Mouse (Mus musculus): ENCODE data around the gene Gm20388.

Gm20388 gene

GRCm38 (mm10) chr8:121477851-121478547 lies 1567.4 kb downstream of the Gm20388 start:
- no peak for DNase-seq

GRCm38 (mm10) chr8:121479144-121479543 lies 1568.5 kb downstream of the Gm20388 start:
- no peak for DNase-seq

GRCm38 (mm10) chr8:121480411-121481031 lies 1569.9 kb downstream of the Gm20388 start:
- no peak for DNase-seq

DNA sequence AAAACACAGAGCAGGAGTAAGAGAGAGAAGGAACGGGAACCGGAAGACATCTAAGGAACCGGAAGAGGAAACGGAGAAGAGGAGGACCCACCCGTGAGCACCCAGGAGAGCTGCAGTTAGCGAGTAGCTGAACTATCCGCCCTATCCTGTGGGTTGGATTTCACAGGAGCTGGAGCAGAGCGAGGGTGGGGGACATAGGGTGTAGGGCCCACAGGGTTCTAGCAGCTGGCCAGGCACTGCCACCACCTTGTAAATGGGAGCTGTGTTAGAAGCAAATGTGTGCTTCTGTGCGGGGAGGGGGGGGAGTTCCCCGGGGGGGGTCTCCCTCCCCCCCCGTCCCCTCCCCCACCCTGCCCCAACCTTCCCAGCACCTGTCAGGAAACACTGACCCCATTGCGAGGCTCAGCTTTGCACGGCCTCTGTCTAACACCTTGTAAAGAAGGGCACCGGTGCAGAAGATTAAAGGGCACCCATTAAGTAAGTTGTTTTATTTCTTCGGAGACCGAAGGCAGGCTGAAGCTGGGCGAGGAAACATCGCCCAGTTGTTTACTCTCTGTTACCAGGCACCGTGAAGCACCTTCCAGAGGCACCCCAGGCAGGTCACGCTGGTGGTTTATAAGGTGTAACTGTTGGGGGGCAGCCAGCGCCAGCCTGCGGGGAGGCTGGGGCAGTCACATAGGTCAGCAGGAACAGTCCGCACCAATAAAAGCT lies 1573.6 kb downstream of the Gm20388 start:
- DNase-seq = no peak

GRCm38 (mm10) chr8:121491633-121492032 lies 1581.0 kb downstream of the Gm20388 start:
- DNase-seq = no peak

DNA sequence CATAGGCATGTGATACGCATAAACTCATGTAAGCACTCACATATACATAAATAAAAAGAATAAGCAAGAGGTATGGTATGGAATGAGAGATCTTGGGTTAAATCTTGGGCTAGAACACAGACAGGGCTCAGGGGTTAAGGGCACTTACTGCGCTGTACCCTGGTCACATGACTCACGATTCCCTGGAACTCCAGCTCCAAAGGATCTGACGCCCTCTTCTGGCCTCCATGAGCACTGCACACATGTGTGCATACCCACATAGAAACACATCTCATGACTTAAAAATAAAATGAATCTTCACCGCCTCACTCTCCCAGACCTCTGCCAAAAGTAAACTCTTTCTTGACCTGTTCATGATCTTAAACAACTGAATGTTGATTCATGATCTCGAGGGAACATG lies 1587.0 kb downstream of the Gm20388 start:
- no peak for DNase-seq

- no peak for DNase-seq
Observed at GRCm38 (mm10) chr8:121511751-121512150, 1601.1 kb downstream of the Gm20388 start.

GRCm38 (mm10) chr8:121513429-121513828 lies 1602.8 kb downstream of the Gm20388 start:
- peak; percentile 88 for DNase-seq

GRCm38 (mm10) chr8:121525111-121525818 lies 1614.6 kb downstream of the Gm20388 start:
- DNase-seq = no peak

DNA sequence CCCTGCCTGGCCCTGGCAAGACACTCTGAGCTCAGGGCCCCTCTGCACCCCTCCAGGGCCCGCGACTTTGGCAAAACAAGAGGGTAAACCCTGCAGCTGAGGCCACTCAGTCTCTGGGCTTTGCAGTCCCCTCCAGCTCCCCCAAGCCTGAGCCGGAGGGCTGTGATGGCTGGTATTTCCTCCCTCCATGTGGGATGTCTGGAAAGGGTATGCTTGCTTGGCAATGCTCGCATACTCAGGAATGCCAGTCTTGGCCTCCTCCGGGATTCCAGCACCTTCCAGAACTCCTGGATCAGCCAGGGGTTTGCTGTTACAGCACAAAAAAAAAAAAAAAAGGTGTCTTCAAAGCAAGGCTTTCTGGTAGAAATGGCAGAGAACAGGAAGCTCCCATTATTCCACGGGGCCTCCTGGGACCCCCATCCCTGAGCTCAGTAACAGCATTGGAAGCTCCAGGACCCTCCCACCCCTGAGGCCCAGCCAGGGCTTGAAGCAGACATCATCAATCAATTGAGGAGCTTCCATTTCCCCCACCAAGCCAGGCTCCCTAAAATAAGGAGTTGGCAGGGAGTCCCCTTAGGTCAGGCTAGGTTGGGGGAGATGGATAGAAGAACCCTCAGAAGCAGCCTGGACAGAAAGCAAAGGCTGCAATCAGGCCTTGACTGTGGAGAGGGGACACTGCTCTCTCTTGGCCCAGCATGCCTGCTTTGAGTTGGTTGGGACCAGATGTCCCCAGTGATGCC lies 1616.3 kb downstream of the Gm20388 start:
- no peak for DNase-seq

DNA sequence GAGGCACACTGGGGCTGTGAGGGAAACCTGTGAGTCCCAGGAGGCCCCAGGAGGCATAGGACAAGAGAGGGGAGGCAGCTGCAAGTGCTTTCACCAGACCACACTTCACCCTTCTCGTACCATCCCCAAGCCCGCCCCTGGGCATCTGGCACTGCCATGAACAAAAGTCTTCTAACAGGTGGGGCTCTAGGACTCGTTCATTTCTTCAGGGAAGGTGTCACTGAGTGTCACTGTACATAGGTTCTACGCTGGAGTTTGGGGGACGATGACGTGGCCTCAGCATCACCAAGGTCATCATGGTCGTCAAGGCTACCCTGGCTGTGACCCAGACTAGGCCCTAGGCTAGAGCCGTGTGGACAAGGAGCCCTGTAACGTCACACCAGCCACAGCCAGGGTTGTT lies 1617.1 kb downstream of the Gm20388 start:
- no peak for DNase-seq

DNA sequence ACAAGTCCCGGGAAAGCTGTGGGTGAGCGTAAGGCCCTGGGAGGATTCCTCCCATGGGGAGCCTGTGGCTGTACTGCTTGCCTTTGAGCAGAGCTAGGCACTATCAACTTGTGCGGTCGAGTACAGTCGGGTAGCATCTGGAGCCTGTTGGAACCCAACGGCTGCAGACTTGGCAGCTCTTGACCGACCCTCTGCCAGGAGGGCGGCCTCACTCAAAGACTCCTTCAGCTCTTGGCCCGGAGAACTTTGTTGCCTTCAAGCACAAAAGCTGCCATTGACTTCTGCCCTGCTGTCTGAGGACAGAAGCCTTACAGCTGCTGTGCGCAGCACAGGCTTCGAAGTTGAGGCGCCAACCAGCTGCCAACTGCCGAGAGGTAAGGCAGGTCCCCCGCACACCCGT lies 1618.1 kb downstream of the Gm20388 start:
- peak; percentile 74 for DNase-seq

GRCm38 (mm10) chr8:121530639-121531038 lies 1620.0 kb downstream of the Gm20388 start:
- DNase-seq = no peak

- DNase-seq = peak; percentile 55
Observed at GRCm38 (mm10) chr8:121532381-121532780, 1621.7 kb downstream of the Gm20388 start.

DNA sequence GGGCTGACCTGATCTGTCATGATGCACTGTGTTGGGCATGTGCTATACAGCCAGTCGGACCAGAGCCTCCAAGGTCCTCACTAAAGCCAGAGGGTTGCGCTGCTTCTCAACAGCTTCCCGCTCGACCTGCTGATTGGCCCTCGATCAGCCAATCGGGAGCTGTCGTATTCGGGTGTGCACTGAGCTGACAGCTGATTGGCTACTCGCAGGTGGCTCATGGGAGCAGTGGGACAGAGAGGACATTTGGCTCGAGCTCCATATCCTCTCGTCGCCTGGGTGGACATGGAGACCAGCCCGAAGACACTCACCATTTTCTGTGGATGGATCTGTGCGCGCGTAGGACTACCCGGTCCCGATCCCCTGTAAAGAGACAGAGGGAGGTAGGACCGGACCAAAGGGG lies 1631.2 kb downstream of the Gm20388 start:
- DNase-seq = no peak

DNA sequence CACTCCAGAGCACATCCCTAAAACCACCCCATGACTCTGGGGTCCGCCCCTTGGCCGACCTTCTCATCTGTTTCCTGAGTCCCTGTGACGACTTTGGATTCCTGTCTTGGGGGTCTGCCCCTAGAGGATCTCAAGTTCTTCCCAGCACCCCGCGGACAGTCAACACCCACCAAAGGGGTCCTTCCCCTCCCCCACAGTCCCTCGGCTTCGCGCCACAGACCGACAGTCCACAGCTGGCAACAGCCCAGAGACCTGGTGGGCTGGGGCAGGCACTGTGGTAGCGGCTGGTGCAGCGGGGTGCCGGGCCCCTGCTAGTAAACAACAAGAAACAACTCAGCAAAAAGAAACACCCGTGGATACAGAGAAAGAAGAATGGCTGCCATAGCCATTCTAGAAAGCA lies 1632.3 kb downstream of the Gm20388 start:
- DNase-seq = no peak

- no peak for DNase-seq
Observed at GRCm38 (mm10) chr8:121544276-121544785, 1633.7 kb downstream of the Gm20388 start, which contains the start of gene 1700018B08Rik. Gene 1700018B08Rik (minus strand): TSS chr8:121544320.

- DNase-seq = no peak
Observed at GRCm38 (mm10) chr8:121544936-121545335, 1634.3 kb downstream of the Gm20388 start.

DNA sequence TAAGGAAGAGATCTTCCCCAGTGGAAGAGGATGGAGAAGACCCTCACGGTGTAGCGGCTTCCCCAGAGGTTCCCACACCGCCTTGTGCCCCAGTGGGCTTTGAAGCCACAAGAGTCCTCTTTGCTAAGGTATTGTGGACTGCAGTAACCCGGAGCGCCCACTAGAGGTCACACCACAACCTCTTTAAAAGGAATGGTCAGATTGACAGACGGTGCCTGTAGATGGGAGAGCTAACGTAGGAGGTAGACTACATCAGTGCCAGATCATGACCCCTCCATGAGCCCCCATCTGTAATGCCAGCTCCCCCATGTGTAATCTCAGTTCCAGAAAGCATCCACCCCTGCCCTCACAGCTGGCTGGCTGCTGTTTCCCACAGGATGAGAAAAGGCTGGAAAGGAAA lies 1636.5 kb downstream of the Gm20388 start:
- peak; percentile 85 for DNase-seq

DNA sequence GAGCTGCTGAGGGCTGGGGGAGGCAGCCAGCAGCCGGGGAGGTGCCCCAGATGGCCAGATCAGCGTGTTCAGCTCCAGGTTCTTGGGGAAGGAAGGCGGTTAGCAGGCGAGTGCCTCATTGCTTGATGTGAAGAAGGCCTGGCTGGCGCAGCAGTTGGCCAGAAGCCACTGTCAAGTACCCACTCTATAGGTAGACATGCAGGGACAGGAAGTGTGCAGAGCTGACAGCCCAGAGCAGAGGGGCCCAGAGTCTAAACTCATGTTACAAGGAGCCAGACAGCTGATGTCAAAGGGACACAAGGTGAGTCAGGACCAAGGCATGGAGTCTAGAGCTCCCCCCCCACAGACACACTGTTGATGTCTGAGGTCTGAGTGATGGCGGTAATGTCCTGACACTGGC lies 1639.4 kb downstream of the Gm20388 start:
- DNase-seq = no peak

DNA sequence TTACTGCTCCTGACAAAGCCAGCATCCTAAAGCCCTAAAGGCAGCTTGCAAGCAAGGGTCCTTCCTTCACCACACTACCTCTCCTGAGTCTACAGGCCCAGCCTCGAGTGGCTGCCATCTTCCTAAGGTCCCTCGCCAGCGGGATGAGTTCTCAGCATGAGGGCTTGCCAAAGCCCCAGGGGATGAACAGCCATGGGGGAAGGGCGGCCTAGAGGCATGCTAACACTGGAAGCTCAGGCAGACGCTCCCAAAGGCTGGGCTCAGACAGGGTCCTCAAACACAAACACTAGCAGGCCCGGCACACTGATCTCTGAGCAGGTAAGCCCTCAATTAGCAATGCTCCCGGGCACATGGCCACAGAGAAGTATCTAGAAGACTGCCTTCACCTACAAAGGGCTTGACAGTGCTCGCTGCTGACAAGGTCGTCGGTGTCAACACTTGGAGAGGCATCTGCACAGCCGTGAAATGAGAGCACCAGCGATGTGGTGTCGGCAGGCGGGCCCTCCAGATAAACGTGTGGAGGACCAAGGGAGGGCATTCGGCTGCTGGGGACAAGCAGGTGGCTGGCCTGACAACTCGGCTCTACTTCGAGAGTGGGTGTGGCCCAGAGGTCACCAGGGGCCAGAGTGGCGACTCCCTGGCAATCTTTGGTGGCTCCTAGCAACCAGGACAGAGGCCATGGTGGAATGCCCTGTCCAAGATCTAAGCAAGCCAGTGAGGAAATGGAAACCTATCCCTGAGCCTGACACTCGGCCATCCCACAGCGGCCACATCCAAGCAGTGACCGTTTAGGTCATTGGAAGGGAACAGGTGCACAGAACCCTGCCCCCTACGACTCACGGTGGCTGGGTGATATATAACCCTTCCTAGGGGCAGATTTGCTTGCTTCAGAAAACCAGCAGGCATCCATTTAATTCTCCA lies 1640.7 kb downstream of the Gm20388 start:
- no peak for DNase-seq
